Mouse (Mus musculus) adrenal gland, postnatal 14 days (tissue): ENCODE data around the gene Elovl3. TPM values are rescaled to one million over a fixed set of nuclear protein-coding genes. Genes with fewer than 3 reads are reported as not detected.
"Not testable (repeated sequence)": the region's sequence is repeated elsewhere in the genome, so short reads cannot be mapped to it uniquely, and the experiment has no call there.

Experiments
- DNase-seq: peaks from one replicate; pipeline ENCODE4 v3.0.0; 2021; ENCODE audit warnings: mixed read lengths
- long read RNA-seq, 2 experiments: library from polyadenylated mRNA; stranded (forward); transcript quantifications; one replicate each; pipeline ENCODE4 v2.0.0; 2021
- total RNA-seq: library from RNA; stranded (reverse); gene quantifications from 2 replicates; pipeline ENCODE4 v1.2.3, GENCODE M21; 2021

The Elovl3 gene
- 7.4 and 8.7 TPM in 2 replicates for total RNA-seq
- long read RNA-seq, experiment 1, transcript Elovl3-202 (4 exons, 1,881 nt) = major isoform, 22 of 26 reads
- long read RNA-seq, experiment 1, partial matches to known transcripts = 0 of 26 reads
- long read RNA-seq, experiment 1, other reads (novel, unspliced or antisense) = 0 of 26 reads
- long read RNA-seq, experiment 2, transcript Elovl3-201 (4 exons, 1,593 nt) = minor isoform, 5 of 16 reads
- long read RNA-seq, experiment 2, transcript Elovl3-202 (4 exons, 1,881 nt) = major isoform, 11 of 16 reads
- long read RNA-seq, experiment 2, partial matches to known transcripts = 0 of 16 reads
- long read RNA-seq, experiment 2, other reads (novel, unspliced or antisense) = 0 of 16 reads

- peak; percentile 79 for DNase-seq
These were observed at the start of gene Elovl3 for GRCm38 (mm10) chr19:46131694-46132525. TSS of gene Elovl3 (plus strand) at chr19:46131897.

GRCm38 (mm10) chr19:46085185-46085584, 46.5 kb upstream of the Elovl3 start:
- DNase-seq = no peak

- peak; percentile 74 for DNase-seq
These were observed 45.4 kb upstream of the Elovl3 start for GRCm38 (mm10) chr19:46086337-46086736.

- DNase-seq = peak; percentile 41
These were observed 43.8 kb upstream of the Elovl3 start for GRCm38 (mm10) chr19:46087871-46088270.

GRCm38 (mm10) chr19:46091641-46092040, 40.1 kb upstream of the Elovl3 start:
- no peak for DNase-seq

GRCm38 (mm10) chr19:46094144-46094543, 37.6 kb upstream of the Elovl3 start:
- DNase-seq = no peak

- no peak for DNase-seq
These were observed 36.4 kb upstream of the Elovl3 start for GRCm38 (mm10) chr19:46095291-46095690.

- DNase-seq = no peak
These were observed 35.3 kb upstream of the Elovl3 start for GRCm38 (mm10) chr19:46096396-46096795.

- DNase-seq = no peak
These were observed 32.1 kb upstream of the Elovl3 start for GRCm38 (mm10) chr19:46099561-46099960.

- peak; percentile 75 for DNase-seq
These were observed 28.1 kb upstream of the Elovl3 start for GRCm38 (mm10) chr19:46103437-46104186.

- DNase-seq = no peak
These were observed 27.5 kb upstream of the Elovl3 start for GRCm38 (mm10) chr19:46104187-46104557.

- no peak for DNase-seq
These were observed 21.5 kb upstream of the Elovl3 start for GRCm38 (mm10) chr19:46110214-46110613.

- no peak for DNase-seq
These were observed 20.9 kb upstream of the Elovl3 start for GRCm38 (mm10) chr19:46110781-46111180.

GRCm38 (mm10) chr19:46114617-46115016, 17.1 kb upstream of the Elovl3 start:
- DNase-seq = no peak

- no peak for DNase-seq
These were observed 12.2 kb upstream of the Elovl3 start for GRCm38 (mm10) chr19:46119458-46119857.

- no peak for DNase-seq
These were observed 10.8 kb upstream of the Elovl3 start for GRCm38 (mm10) chr19:46120872-46121271.

- no peak for DNase-seq
These were observed 7.8 kb upstream of the Elovl3 start for GRCm38 (mm10) chr19:46123876-46124275.

GRCm38 (mm10) chr19:46124651-46125050, 7.0 kb upstream of the Elovl3 start:
- no peak for DNase-seq

GRCm38 (mm10) chr19:46126301-46126700, 5.4 kb upstream of the Elovl3 start:
- no peak for DNase-seq

- DNase-seq = not testable (repeated sequence)
These were observed 2.0 kb upstream of the Elovl3 start for GRCm38 (mm10) chr19:46129737-46130136.

- no peak for DNase-seq
These were observed 414 bp upstream of the Elovl3 start for GRCm38 (mm10) chr19:46131283-46131682.

- no peak for DNase-seq
These were observed 880 bp downstream of the Elovl3 start for GRCm38 (mm10) chr19:46132577-46132976.

GRCm38 (mm10) chr19:46135297-46135696, 3.6 kb downstream of the Elovl3 start:
- peak; percentile 94 for DNase-seq
